Mouse (Mus musculus) CD4-positive naive resting alpha-beta T cell, adult 76 days (primary cell): ENCODE results near the gene Srsf2. TPM values are rescaled to one million over a fixed set of nuclear protein-coding genes. Genes with fewer than 3 reads are reported as not detected.

Source experiments
- total RNA-seq: library from RNA; stranded (reverse); gene quantifications from one replicate; pipeline ENCODE4 v1.2.4, GENCODE M21; 2023

Gene Srsf2
- 401 TPM for total RNA-seq

DNA sequence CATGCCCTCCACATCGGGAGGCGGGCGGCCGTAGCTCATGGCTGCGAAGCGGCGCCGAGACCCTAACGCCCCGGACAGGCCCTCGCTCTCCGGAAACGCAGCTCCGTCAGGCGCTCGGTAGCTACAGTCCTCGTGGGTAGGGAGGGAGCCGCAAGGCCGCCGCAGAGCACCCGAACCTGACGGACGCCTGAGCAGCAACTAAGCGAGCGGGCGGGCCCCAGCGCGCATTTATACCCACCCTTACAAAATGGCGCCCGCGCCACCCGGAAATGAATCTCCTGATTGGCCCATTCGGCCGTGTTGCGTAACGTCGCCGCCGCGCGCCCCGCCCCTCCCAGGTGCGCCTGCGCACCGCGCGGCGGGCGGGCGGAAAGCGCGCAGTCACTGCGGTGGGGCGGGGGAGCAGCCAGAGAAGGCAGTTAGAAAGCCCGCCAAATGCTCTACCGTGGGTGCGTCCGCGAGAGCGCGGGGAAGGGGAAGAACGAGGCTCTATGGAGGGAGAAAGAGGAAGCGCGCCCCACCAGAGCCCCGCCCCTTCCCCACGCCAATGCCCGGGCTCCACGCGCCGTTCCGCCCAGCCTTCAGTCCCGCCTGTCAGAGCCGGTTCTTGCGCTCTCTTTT lies at the start of gene Srsf2:
Gene Srsf2, minus strand, starts transcription at position 204 of the 621 bp plus-strand sequence.

DNA sequence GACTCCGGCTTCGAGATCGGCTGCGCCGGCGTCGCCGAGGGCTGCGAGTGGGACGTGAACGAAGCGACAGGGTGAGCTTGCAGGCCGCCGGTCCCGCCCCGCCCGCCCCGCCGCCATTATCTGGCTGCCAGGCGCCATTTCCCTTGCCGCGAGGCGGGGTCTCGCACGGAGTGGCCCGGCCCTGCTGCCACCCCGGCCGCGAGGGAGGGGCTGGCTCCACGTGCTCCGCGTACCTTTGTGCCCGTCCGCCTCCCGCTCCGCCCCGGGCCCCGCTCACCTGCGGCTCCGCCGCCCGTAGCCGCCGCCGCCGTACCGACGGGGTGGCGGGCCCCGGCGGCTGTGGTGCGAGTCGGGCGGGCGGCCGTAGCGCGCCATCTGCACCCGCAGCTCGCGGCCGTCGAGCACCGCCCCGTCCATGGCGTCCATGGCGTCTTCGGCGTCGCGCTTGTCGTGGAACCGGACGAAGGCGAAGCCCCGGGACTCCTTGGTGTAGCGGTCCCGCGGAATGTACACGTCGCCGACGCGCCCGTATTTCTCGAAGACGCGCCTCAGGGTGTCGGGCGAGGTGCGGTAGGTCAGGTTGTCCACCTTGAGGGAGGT lies 503 bp downstream of the Srsf2 start, which contains the start of gene Mfsd11:
Gene Mfsd11, plus strand, starts transcription at position 150 of the 600 bp plus-strand sequence.

DNA sequence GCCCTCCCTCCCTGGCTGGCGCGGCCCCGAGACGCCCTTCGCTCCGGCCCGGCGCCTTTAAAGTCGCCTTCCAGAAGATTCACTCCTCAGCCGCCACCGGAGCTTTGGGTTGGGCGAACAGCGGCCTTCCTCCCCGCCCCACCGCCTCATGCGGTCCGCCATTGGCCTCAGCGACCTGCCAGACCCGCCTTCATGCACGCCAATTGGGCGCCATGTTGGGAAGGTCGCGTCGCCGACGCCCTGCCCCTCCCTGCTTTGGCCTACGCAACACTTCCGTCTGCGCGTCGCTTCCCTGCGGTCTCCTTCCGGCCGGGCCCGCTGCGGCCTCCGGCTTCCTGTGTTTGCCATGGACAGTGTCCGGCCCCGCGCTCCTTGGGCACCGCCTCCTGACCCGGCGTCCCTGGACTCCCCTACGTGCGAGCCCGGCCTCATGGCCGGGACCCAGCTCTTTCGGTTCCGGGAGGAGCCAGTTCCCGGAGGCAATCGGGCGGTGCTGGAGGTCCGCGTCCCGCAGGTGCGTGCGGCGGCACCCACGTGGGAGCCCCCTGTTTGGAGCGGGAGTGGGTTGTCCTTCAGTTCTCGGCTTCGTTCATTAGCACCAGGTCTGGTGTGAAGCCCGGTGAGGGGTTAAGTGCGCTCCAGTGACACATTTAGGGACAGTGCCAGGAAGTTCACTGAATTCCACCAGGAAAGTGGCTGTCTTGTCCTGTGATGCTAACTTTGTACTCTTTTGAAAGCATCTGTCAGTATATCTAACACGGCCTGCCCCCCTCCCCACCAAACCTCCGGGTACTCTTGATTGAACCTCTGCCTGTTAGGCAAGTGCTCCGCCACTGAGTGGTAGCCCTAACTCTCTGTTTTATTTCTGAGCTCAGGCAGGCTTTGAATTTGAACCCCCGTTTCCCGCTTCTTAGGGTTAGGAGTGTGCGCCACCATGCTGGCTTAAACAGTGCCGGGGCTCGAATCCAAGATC lies 9.3 kb downstream of the Srsf2 start, which contains the start of the genes Mettl23 and Jmjd6:
Gene Mettl23, plus strand, starts transcription at position 18 of the 973 bp plus-strand sequence.
Gene Jmjd6, minus strand, starts transcription at position 189 of the 973 bp plus-strand sequence.

DNA sequence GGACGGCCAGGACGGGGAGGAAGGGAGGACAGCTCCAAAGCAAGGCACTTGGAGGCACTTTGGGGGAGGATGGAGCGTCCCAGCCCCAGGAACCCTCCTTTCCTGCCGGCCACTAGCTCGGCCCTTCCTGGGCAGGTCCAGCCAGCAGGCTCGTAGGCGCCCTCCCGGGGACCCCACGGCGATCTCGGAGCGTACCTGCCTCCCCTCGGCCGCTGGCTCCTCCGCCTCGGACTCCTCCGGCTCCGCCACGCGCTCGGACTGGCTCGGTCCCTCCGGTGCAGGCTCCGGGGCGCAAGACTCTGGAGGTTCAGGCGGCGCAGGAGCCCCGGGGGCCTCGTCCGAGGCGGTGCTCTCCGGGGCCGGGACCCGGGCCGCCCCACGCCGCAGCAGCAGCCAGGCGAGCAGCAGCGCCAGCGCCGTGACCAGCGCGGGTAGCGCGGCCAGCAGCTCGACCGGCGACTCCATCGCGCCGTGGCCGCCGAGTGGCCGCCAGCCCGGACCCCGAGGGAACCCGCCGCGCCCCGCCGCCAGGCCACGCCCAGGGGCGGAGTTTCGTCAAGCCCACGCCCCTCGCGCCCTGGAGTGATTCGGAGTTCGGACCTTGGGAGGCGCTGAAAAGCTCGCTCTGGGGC lies 25.2 kb downstream of the Srsf2 start, which contains the start of gene Mxra7:
Gene Mxra7, minus strand, starts transcription at position 513 of the 632 bp plus-strand sequence.

Other genes starting within 250 kb of the Srsf2 start
- 18.9 TPM for gene Rhbdf2, start 226.1 kb downstream of the Srsf2 start, total RNA-seq
- not detected for gene Prcd, start 199.6 kb downstream of the Srsf2 start, total RNA-seq
- gene Cygb, start 198.8 kb downstream of the Srsf2 start, total RNA-seq = not detected
- not detected for gene St6galnac1, start 77.6 kb downstream of the Srsf2 start, total RNA-seq
- gene Mxra7, start 25.0 kb downstream of the Srsf2 start, total RNA-seq = not detected
- 51.0 TPM for gene Mettl23, start 9.8 kb downstream of the Srsf2 start, total RNA-seq
- 54.8 TPM for gene Jmjd6, start 9.6 kb downstream of the Srsf2 start, total RNA-seq
- gene Mfsd11, start 654 bp downstream of the Srsf2 start, total RNA-seq = 10.8 TPM
- not detected for gene Mgat5b, start 65.8 kb upstream of the Srsf2 start, total RNA-seq